Mouse (Mus musculus) liver (tissue): ENCODE measurements around the gene N4bp1.
A peak's percentile ranks its signal among the peaks of the same experiment; 100 is the strongest.

Experiments
- DNase-seq: peaks from one replicate; pipeline ENCODE4 v3.0.0-alpha.2; 2020; ENCODE audit warnings: mixed read lengths

Gene N4bp1

GRCm38 (mm10) chr8:86894194-86894761, 9.2 kb upstream of the N4bp1 start:
- no peak for DNase-seq

- no peak for DNase-seq
These were observed 8.5 kb upstream of the N4bp1 start for GRCm38 (mm10) chr8:86893554-86893953.

- no peak for DNase-seq
These were observed 6.5 kb upstream of the N4bp1 start for GRCm38 (mm10) chr8:86891533-86891932.

DNA sequence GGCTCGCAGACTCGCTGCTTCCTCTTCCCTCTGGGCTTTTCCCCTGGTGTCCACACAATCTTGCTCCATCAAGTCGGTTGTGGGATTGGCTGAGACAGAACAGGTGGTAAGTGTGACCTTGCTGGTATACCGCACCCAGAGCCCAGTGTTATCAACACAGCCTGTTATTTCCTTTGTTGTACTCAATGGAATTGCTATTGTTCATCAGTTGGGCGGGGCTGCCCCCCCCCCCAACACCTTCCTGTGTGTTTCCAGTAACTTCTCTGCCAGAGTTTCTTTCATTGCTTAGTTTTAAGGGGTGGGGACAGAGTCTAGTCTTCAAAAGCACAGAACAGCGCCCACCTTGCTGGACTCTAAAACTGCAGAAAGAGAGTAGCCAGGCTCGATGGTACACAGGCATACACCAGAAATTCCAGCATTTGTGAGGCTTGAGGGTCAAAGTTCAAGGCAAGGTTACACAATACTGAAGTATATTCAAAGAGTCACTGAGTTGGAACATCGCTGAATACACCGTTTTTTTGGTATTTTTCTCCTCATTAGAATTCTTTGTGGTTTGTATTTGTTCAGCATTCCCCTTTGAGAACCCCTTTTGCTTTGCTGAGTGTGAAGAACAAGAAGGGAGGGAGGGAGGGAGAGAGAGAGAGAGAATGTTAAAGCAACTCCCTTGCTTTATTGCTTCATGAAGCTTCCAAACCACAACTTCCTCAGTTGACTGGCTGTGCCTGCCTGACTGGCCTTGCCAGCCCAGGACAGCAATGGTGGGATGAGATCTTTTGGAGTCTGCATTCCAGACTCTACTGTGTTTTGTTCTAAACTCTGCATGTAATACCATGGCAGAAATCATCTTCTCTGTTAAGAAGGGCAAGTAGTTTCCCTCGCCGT, 3.2 kb upstream of the N4bp1 start:
- DNase-seq, result peak; percentile 12

DNA sequence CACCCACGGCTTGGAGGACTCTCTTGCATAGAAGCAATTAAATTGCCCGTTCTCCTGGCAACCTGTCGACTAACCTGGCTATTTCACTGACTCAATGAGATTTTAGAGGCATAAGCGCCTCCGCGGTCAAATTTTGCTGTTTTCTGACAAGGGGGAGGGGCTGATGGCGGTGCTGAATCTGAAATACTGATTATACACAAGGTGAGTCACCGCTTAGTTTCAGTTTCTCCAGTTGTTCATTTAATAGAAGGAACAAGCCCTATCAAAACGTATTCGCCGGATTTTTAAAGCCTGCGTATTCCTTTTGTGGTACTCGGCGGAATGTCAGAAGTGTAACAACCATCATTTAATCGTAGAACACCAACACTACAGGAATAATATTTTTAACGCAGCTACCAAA, 991 bp downstream of the N4bp1 start:
- peak; percentile 49 for DNase-seq

DNA sequence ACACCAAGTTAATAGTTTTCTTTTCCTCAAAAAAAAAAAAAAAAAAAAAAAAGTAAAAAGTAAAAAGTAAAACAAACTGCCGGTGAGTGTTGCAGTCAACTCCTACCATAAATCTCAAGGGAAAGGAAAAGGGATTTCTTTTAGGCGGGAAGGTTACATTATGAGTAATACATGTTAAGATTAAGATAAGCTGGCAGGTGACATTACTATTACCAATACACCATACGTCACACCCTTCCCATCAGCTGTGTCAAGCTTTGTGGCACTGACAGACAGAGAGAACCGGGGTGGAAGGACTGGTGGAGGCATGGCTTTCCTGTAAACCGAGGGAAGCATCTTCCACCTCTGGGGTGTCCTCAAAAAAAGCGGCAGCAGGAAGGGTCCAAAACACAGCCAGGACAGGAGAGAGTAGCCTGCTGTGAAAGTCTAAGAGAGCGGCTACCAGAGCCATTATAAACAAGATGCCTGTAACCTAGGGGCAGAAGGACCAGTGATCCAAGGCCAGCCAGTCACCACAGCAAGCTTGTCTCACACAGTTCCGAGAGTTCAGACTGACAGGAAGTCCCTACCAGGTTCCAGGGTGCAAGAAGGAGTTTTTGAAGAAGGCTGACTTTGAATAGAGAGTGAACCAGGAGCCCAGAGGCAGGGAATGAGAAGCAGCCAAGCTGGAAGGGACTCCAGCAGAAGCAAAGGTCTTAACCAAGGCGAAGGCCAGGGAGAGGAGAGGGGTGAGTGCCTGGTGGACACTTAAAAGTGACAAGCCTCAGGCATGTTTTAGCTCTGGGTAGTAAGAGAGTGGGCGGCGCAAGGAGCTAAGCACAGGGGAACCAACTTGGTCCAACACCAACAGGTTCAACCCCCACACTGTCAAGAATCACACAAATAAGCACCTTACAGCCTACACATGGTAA, 2.2 kb downstream of the N4bp1 start:
- DNase-seq, result no peak

- peak; percentile 20 for DNase-seq
These were observed 3.1 kb downstream of the N4bp1 start for GRCm38 (mm10) chr8:86881951-86882350.

DNA sequence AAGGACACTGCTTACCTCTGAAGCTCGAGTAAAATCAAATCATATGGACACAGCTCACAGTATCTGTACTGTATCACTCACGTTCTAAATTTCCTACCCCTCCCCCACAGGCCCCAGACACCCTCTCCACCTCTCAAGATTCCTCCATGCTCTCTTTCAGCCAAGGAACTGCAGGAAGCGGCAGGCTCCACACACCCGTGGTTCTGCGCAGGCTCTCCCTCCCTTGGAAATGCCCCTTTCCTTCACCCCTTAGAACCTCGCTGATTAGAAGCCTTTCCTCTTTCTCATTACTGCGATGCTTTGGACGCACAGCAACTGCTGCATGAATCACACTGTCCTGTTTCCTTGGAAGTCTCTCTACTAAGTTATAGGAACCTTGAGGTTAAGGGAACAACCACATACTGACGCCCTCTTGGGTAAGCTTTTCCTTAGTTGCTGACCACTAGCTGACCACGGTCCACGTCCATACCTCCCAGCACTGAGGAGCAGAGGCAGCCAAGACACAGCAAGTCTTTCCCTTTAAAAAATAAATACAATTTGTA, 3.9 kb downstream of the N4bp1 start:
- no peak for DNase-seq

DNA sequence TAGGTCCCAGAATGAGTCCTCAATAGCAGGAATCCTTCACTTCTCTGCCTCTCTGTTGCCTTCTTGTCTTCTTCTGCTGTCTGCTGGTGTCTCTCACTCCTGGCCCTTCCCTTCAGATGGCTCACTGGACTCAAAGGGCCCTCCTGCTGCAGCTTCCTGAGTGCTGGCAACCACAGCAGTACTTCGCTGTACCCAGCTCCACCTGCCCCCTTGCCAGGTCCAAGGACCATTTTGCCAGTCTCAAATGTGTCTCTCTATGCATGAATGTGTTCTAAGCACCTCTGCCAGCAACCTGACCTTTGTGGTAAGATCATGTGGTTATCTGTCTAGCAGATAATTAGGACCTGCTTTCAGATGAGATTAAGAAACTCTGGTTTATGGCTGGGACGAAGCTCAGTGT, 8.2 kb downstream of the N4bp1 start:
- no peak for DNase-seq

GRCm38 (mm10) chr8:86874055-86874454, 11.0 kb downstream of the N4bp1 start:
- DNase-seq, result peak; percentile 53

GRCm38 (mm10) chr8:86873151-86873550, 11.9 kb downstream of the N4bp1 start:
- peak; percentile 26 for DNase-seq

DNA sequence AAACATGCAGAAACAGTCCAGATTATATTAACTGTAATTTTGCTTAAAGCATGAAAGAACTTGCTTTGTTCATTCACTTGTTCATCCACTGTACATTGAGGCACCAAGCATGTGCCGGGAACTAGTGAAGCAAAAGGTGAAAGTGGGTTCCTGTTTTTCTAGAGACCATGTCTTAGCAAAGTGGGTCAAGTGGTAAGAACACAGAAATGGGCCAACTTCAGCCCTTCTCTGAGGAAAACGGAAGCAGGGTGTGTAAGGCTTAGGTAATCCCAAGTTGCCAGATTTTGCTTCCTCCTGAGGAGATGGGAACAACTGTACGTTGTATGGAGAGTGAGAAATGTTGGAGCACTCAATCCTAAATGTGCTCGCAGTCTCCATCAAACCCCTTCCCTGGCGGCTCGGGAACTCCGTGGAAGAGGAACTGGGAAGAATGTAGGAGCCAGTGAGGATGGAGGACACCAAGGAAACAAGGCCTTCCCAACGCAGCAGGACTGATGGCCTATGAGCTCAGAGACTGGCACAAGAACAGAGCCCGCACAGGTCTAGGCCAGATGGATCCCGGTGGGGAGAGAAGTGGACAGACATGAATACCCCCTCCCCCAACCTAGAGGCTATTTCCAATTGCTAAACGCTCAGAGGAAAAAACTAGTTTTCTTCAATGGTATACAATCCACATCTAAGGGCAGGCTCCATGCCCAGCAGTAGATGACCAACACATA, 12.8 kb downstream of the N4bp1 start:
- DNase-seq, result no peak

DNA sequence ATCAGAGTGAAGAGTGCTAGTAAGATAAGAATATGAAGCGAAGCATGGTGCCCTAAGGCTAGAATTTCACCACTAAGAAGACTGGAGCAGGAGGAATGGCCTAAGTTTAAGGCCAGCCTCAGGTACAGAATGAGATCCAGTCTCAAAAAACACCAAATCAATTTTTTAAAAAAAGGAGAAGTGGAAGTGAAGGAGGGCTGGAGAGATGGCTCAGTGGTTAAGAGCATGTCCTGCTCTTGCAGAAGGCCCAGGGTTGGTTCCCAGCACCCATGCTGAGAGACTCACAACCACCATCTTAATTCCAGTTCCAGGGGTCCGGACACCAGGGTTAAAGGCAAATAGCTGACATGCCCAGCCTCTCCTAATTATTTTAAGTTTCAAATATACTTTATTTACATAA, 13.6 kb downstream of the N4bp1 start:
- no peak for DNase-seq

- DNase-seq, result no peak
These were observed 14.3 kb downstream of the N4bp1 start for GRCm38 (mm10) chr8:86870771-86871170.

GRCm38 (mm10) chr8:86868041-86868440, 17.0 kb downstream of the N4bp1 start:
- no peak for DNase-seq

DNA sequence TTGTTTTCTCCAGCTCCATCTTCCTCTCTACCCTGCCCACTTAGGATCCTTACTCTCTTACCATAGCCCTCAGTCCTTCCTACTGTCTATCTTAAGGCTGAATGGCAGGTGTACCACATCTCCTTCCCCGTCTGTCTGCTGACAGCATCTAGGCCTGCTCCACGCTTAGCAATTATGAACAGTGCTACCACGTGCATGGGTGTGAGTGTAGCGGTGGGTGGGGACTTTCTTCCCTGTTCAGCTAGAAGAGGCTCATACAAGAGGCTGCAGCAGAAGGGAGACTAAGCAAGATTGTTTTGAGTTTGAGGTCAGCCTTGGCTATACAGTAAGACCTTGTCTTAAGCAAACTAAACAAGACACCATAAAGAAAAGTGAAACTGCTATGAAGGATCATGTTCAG, 20.3 kb downstream of the N4bp1 start:
- DNase-seq, result no peak

DNA sequence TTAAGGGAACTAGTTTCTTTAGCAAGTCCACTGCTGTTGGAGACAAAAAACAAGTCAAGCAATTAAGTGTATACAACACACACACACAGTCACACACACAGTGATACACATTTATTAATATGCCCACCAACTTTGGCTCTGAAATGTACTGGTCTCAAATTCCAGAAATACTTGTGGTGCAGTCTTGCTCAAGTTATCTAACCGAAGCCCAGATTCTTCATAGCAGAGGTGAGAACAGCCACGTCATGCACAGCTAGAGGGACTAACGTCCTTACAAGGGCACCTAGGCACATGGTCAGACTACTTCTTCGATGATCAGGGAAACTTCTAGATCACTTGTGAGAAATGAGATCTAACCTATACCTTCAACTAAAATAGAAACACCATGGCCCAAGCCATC, 22.2 kb downstream of the N4bp1 start:
- DNase-seq, result no peak

- DNase-seq, result no peak
These were observed 22.8 kb downstream of the N4bp1 start for GRCm38 (mm10) chr8:86862155-86862816.

DNA sequence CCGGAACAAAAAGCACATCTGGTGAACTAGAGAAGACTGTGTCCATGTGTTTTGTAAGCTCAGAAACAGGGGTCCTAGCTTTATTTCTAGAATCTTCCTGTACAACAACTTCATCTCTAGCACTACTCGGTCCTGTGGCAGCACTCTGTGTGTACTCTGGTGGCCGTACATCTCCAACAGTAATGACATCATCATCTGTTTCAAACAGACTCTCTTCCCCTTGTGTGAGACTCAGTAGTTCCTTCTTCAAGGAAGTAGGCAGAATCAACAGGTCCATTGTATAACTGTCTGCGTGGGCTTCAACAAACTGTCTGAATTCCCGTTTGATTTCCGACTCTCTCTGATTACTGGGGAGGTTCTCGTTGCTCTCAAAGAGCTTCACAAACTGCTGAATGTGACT, 23.5 kb downstream of the N4bp1 start:
- no peak for DNase-seq

- DNase-seq, result no peak
These were observed 28.8 kb downstream of the N4bp1 start for GRCm38 (mm10) chr8:86856248-86856647.

DNA sequence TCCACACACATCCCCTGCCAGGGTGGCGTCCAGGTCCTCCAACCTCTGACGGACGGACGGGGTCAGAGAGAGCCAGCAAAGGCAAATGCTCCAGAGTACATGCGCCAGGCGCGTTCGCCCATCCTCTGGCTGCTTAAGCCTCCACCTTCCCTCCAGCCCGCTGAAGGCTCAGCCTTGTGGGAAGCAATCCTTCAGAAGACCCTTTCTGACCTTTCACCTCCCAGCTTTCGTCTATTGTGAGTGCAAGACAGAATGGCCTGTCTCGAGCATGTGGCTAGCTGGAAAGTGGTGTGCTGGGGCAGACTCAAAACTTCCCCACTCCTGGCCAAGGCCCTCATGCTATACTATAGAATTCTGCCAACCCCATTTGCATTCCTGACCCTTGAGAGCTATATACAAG, 30.4 kb downstream of the N4bp1 start:
- DNase-seq, result no peak

GRCm38 (mm10) chr8:86853989-86854373, 31.1 kb downstream of the N4bp1 start:
- DNase-seq, result no peak
